Mouse (Mus musculus) layer of hippocampus, adult 2 months (tissue): ENCODE measurements at regions not wholly inside any gene's neighbourhood (a gene's known extent, or its start where the extent isn't known, plus 50 kb on each side); places are given as distances from the start of the nearest gene placed in this dataset.

Experiments used
- DNase-seq, 2 experiments: peaks; one replicate each; pipeline ENCODE4 v3.0.0; 2022; ENCODE audit warnings: low spot score in 2 of 2
- H3K27ac ChIP-seq: fragments of 200-600 bp; 2 replicates; pipeline ENCODE4 v1.8.1; 2022
- H3K4me3 ChIP-seq: fragments of 200-600 bp; 2 replicates; pipeline ENCODE4 v1.8.1; 2022; ENCODE audit warnings: mild to moderate bottlenecking
- CTCF ChIP-seq: fragments of 200-600 bp; conservative IDR thresholded peaks from 2 replicates; pipeline ENCODE4 v1.8.1; 2022; ENCODE audit warnings: antibody characterized with exemption, mild to moderate bottlenecking, moderate library complexity

GRCm38 (mm10) chr16:86578281-86578680 is 676.7 kb upstream of the Adamts5 start:
- peak in 1 of 2 experiments; percentile 1 for DNase-seq
- H3K4me3 ChIP-seq, result no peak overlapping the region
- H3K27ac ChIP-seq, result peak overlapping the region; percentile 43; the same call in 1 of the 2 replicates
- no peak for TF ChIP-seq CTCF

GRCm38 (mm10) chr16:86547465-86548043 is 645.9 kb upstream of the Adamts5 start:
- TF ChIP-seq CTCF, result no peak
- Histone ChIP-seq H3K4me3 (no peak overlapping the region), H3K27ac (no peak overlapping the region)
- DNase-seq, result no peak

GRCm38 (mm10) chr16:86546905-86547304 is 645.3 kb upstream of the Adamts5 start:
- TF ChIP-seq CTCF, result no peak
- Histone ChIP-seq H3K27ac (no peak overlapping the region), H3K4me3 (no peak overlapping the region)
- no peak for DNase-seq

GRCm38 (mm10) chr16:86544121-86544520 is 642.5 kb upstream of the Adamts5 start:
- Histone ChIP-seq H3K4me3 (no peak overlapping the region), H3K27ac (no peak overlapping the region)
- no peak for DNase-seq
- no peak for TF ChIP-seq CTCF

GRCm38 (mm10) chr16:86536479-86536878 is 634.9 kb upstream of the Adamts5 start:
- no peak for TF ChIP-seq CTCF
- H3K4me3 ChIP-seq, result no peak overlapping the region
- DNase-seq, result no peak
- H3K27ac ChIP-seq, result peak overlapping the region; percentile 36; the same call in 1 of the 2 replicates

- Histone ChIP-seq H3K4me3 (no peak overlapping the region), H3K27ac (no peak overlapping the region)
- TF ChIP-seq CTCF, result no peak
- no peak for DNase-seq
Measured at GRCm38 (mm10) chr16:86524135-86524534, 622.5 kb upstream of the Adamts5 start.

- H3K4me3 ChIP-seq, result no peak overlapping the region
- TF ChIP-seq CTCF, result no peak
- no peak for DNase-seq
- peak overlapping the region; percentile 81 for H3K27ac ChIP-seq
Measured at GRCm38 (mm10) chr16:86516935-86517334, 615.3 kb upstream of the Adamts5 start.

GRCm38 (mm10) chr16:86516144-86516543 is 614.5 kb upstream of the Adamts5 start:
- peak overlapping the region; percentile 81 for H3K27ac ChIP-seq
- no peak overlapping the region for H3K4me3 ChIP-seq
- peak in 1 of 2 experiments; percentile 12 for DNase-seq
- no peak for TF ChIP-seq CTCF

GRCm38 (mm10) chr16:86501074-86501952 is 599.7 kb upstream of the Adamts5 start:
- Histone ChIP-seq H3K27ac (no peak overlapping the region), H3K4me3 (no peak overlapping the region)
- no peak for DNase-seq
- no peak for TF ChIP-seq CTCF

- Histone ChIP-seq H3K27ac (no peak overlapping the region), H3K4me3 (no peak overlapping the region)
- peak in 1 of 2 experiments; percentile 1 for DNase-seq
- TF ChIP-seq CTCF, result peak; percentile 53
Measured at GRCm38 (mm10) chr16:86475145-86475544, 573.5 kb upstream of the Adamts5 start.

- no peak overlapping the region for H3K4me3 ChIP-seq
- H3K27ac ChIP-seq, result peak overlapping the region; percentile 36; the same call in 1 of the 2 replicates
- no peak for TF ChIP-seq CTCF
- peak in 1 of 2 experiments; percentile 17 for DNase-seq
Measured at GRCm38 (mm10) chr16:86473059-86473740, 571.6 kb upstream of the Adamts5 start.

GRCm38 (mm10) chr16:86461073-86461472 is 559.4 kb upstream of the Adamts5 start:
- H3K4me3 ChIP-seq, result no peak overlapping the region
- DNase-seq, result no peak
- TF ChIP-seq CTCF, result no peak
- no peak overlapping the region for H3K27ac ChIP-seq

GRCm38 (mm10) chr16:86456649-86457048 is 555.0 kb upstream of the Adamts5 start:
- Histone ChIP-seq H3K4me3 (no peak overlapping the region), H3K27ac (no peak overlapping the region)
- no peak for TF ChIP-seq CTCF
- DNase-seq, result no peak
